Mouse (Mus musculus) intestine, embryonic 14.5 days (tissue): ENCODE measurements around the gene Mpl. TPM values are rescaled to one million over a fixed set of nuclear protein-coding genes. Genes with fewer than 3 reads are reported as not detected.
A peak's percentile ranks its signal among the peaks of the same experiment; 100 is the strongest.

Experiments
- ATAC-seq: fragments of 200-750 bp; cut with Nextera tagmentation; replicated peaks from 2 replicates; pipeline ENCODE4 v1.8.0; 2017; ENCODE audit warnings: low read depth, moderate number of reproducible peaks, moderate TSS enrichment, moderate library complexity; ENCODE audit not compliant: low FRiP score, low TSS enrichment
- DNase-seq: peaks from one replicate; pipeline ENCODE4 v3.0.0-alpha.2; 2018; ENCODE audit warnings: low spot score
- H3K27ac ChIP-seq: fragments of 300-500 bp; sonication (generic); 2 replicates; pipeline ENCODE4 v1.5.1; 2014; ENCODE audit warnings: low read depth, mild to moderate bottlenecking, control low read depth
- H3K27me3 ChIP-seq: fragments of 300-500 bp; sonication (generic); replicated peaks from 2 replicates; pipeline ENCODE4 v1.6.1; 2014; ENCODE audit warnings: low read length, control low read depth; ENCODE audit not compliant: control insufficient read depth, insufficient read depth
- H3K36me3 ChIP-seq: fragments of 300-500 bp; sonication (generic); 2 replicates; pipeline ENCODE4 v1.6.1; 2014; ENCODE audit warnings: low read length, control low read depth; ENCODE audit not compliant: control insufficient read depth, insufficient read depth
- H3K4me1 ChIP-seq: fragments of 300-500 bp; sonication (generic); replicated peaks from 2 replicates; pipeline ENCODE4 v1.6.1; 2014; ENCODE audit warnings: low read length, control low read depth, mixed read lengths; ENCODE audit not compliant: control insufficient read depth, insufficient read depth
- H3K4me2 ChIP-seq: fragments of 300-500 bp; sonication (generic); 2 replicates; pipeline ENCODE4 v1.6.1; 2014; ENCODE audit warnings: low read length
- H3K4me3 ChIP-seq: fragments of 300-500 bp; sonication (generic); 2 replicates; pipeline ENCODE4 v1.5.1; 2014; ENCODE audit warnings: low read depth, low read length, control low read depth, mixed read lengths
- H3K9ac ChIP-seq: fragments of 300-500 bp; sonication (generic); 2 replicates; pipeline ENCODE4 v1.6.1; 2014; ENCODE audit warnings: mild to moderate bottlenecking, low read length
- H3K9me3 ChIP-seq: fragments of 300-500 bp; sonication (generic); 2 replicates; pipeline ENCODE4 v1.6.1; 2016; ENCODE audit warnings: low read length, control low read depth; ENCODE audit not compliant: control insufficient read depth
- WGBS: fragments of 180-500 bp; shearing (Covaris S2); extraction: QIAGEN DNeasy Blood & Tissue Kit; methylation state at CpG from one replicate; pipeline ENCODE4 v1.1.7; 2014; 5-methylcytosine and 5-hydroxymethylcytosine counted together
- polyA plus RNA-seq: library from polyadenylated mRNA; unstranded; fragments of >200 nt; fragmentation: Nextera tagmentation; extraction: Ambion mirVana; gene quantifications from 2 replicates; pipeline ENCODE4 v1.2.1, GENCODE M21; 2014

The Mpl gene
- polyA plus RNA-seq, 1 experiment from 2014 or later: 0.46 TPM

DNA sequence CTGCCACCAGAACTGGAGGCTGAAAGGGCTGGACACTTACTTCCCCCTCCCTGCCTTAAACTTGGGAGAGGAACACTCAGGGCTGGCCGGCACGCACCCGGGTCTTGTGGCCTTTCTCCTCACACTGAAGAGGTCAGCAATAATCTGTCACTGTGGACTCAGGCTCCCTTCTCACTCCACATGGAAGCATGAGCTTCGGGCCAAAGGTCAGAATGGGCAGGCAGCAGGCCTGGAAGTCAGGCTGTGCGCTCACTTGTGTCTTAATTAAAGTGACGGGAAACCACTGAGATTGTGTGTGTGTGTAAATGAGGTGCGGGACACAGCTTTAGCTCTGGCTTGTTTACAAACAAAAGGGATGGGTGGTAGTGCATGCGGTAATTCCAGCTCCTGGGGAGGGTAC is 25.0 kb downstream of the Mpl start:
- no peak overlapping the region for H3K4me3 ChIP-seq
- no peak for ATAC-seq
- H3K27ac ChIP-seq: no peak overlapping the region
- peaks cover 50% of the 10 kb centered on the region for H3K4me1 ChIP-seq
- peaks cover 58% of the 10 kb centered on the region for H3K36me3 ChIP-seq
- DNase-seq: no peak
- H3K9me3 ChIP-seq: no peaks in the 10 kb centered on the region
- no peak overlapping the region for H3K4me2 ChIP-seq
- H3K9ac ChIP-seq: no peak overlapping the region
- no peaks in the 10 kb centered on the region for H3K27me3 ChIP-seq
- 68% methylated on average over 8 of the region's 8 CpGs for WGBS

DNA sequence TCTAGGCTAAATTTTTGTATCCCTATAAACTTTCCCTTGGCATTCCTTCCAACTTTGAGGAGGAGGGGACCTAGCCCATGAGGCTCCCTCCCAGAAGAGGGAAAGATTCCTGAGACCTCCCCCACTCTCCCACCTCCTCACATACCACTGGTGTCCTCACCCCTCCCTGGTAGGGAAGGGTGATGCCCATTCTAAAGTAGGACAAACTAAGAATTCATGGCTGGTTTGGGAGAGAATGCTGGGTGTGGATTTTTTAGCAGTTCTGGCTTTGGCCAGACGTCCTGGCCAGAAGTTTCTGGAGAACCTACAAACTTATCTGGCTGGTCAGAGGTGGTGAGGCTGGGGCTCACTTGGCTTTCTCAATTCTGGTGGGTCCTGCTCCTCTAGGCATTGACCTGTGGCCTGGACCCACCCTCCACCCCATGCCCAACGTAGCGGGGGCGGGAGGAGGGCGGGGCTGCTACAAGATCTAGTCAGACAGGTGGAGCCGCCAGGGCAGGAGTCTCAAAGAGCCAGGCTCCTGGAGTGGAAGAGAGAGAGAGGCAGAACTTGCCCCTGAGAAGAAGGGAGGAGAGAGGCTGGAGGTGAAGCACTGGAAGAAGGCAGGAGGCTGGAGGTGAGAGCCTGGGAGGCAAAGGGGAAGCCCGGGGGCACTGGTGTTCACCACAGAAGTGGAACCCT is 28.0 kb downstream of the Mpl start:
- H3K36me3 ChIP-seq: peaks cover 43% of the 10 kb centered on the region
- 39% methylated on average over 7 of the region's 7 CpGs for WGBS
- H3K4me2 ChIP-seq: peak overlapping the region; percentile 84
- peak overlapping the region; percentile 66 for H3K9ac ChIP-seq
- H3K27ac ChIP-seq: peak overlapping the region; percentile 34; the same call in 1 of the 2 replicates
- H3K9me3 ChIP-seq: no peaks in the 10 kb centered on the region
- no peak for DNase-seq
- no peak for ATAC-seq
- H3K27me3 ChIP-seq: no peaks in the 10 kb centered on the region
- H3K4me3 ChIP-seq: peak overlapping the region; percentile 80
- peaks cover 33% of the 10 kb centered on the region for H3K4me1 ChIP-seq

DNA sequence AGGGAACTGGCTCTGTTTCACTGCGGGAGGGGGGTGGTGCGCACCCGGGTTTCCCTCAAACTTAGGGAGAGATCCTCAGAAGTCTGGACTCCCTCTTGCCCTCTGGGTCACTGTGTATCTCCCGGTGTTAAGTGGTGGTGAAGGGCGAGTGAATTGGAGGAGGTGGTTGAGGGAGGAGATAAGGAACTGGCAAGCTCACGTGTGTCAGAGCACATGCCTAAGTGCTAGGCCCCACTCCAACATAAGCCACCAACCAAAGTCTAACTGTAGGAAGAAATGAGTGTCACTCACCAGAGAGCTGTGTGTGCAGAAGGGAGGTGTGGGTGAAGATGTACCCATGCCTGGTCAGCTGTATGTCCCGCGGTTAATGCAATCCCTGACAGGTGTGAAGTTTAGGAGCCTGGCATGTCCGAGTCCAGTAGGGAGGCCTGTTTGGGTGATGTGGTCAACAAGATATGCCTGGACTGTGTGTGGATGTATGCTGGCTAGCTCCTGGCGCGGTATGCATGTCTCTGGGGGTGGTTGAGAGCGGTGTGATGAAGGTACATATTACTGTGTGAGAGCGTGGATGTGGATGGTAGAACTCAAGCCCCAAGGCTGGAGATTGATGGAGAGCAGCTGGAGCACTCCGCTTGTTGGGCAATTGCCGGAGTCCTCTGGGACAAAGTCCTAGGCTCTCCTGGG is 28.6 kb downstream of the Mpl start:
- WGBS: 31% methylated on average over 15 of the region's 15 CpGs
- Histone ChIP-seq H3K4me1 (peaks cover 31% of the 10 kb centered on the region), H3K4me2 (peak overlapping the region; percentile 84), H3K27me3 (no peaks in the 10 kb centered on the region), H3K27ac (peak overlapping the region; percentile 85; the same call in 1 of the 2 replicates), H3K9ac (peak overlapping the region; percentile 66), H3K9me3 (no peaks in the 10 kb centered on the region), H3K36me3 (peaks cover 37% of the 10 kb centered on the region), H3K4me3 (peak overlapping the region; percentile 80)
- peak; percentile 28; the same call in 1 of the 2 replicates for ATAC-seq
- peak; percentile 63 for DNase-seq

DNA sequence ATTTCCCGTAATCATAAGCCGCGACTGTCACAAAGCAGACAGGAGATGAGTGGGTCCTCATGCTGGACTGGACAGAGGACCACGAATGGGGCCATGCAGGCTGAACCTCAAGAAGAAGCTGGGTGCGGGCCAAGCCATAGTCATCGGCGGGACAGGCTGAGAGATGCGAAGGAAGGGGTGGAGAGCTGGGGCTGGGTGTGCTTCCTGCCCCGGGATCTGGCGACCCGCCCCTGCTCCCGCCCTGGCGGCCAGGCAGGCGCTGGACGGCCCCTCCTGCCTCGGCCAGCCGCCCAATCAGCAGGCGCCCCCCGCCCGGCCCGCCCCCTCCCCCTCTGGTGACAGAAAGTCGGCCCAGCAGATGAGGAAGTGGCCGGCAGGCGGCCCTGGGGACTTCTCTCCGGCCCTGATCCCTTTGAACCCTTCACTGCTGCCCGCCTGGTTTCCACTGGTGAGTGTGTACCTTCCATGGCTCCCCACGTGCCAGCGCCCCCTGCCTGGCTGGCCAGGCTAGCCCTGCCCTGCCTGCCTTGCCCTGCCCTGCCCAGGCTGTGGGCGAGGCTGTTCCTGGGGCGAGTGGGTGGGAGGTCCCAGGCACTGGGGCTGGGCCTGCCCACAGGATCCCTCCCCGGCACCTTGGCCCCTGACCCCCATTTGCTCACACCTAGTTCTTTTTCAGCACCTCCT is 29.4 kb downstream of the Mpl start, which contains the start of gene Elovl1:
Elovl1 (plus strand) TSS at position 326 of the 684 bp plus-strand sequence.
- peak within 1 kb of the TSS; percentile 80 for H3K4me3 ChIP-seq
- peak within 1 kb of the TSS; percentile 66 for H3K9ac ChIP-seq
- H3K9me3 ChIP-seq: no peaks in the 10 kb centered on the region
- H3K4me1 ChIP-seq: peaks cover 31% of the 10 kb centered on the region
- WGBS: 1% methylated on average over 20 of the region's 31 CpGs
- no peaks in the 10 kb centered on the region for H3K27me3 ChIP-seq
- peak; percentile 91 for DNase-seq
- peak within 1 kb of the TSS; percentile 85 for H3K27ac ChIP-seq
- ATAC-seq: peak; percentile 95
- H3K4me2 ChIP-seq: peak within 1 kb of the TSS; percentile 84
- H3K36me3 ChIP-seq: peaks cover 33% of the 10 kb centered on the region

DNA sequence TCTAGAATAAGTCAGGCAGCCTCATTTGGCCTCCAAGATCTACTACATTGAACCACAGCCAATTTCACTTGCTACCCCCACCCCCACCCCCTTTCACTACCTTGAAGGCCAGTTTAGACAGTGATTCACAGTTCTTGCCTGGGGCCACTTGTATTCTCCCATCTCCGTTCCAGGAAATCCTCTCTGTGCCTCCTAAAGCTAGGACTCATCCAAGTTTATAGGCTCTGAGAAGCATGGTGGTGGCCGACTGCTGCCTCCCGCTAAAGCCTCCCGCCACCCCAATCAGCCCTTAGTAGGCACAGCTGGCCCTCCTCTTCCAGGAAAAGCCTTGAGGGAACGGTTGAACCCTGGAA is 29.9 kb downstream of the Mpl start:
- peaks cover 28% of the 10 kb centered on the region for H3K36me3 ChIP-seq
- peak overlapping the region; percentile 80 for H3K4me3 ChIP-seq
- H3K4me2 ChIP-seq: peak overlapping the region; percentile 84
- no peaks in the 10 kb centered on the region for H3K27me3 ChIP-seq
- peak overlapping the region; percentile 66 for H3K9ac ChIP-seq
- ATAC-seq (peak; percentile 9; the same call in 1 of the 2 replicates), DNase-seq (no peak)
- H3K27ac ChIP-seq: peak overlapping the region; percentile 85
- H3K4me1 ChIP-seq: peaks cover 31% of the 10 kb centered on the region
- H3K9me3 ChIP-seq: no peaks in the 10 kb centered on the region
- 4% methylated on average over 5 of the region's 5 CpGs for WGBS

DNA sequence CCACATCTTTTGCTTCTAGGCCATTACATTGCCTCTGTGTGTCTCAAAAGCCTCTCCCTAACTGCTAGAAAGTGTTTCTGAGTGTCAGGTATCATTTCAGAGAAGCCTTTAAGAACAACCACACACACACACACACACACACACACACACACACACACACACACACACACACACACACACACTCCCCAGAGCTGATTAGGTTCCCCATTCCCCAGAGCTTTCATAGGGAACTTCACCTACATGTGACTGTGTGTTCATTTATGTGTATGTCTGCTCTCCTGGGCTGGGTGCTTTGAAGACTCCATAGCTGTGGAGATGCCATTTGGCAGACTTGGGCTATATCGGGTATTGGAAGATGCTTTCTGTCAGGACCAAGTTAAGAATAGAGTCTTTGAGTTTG is 31.9 kb downstream of the Mpl start:
- no peaks in the 10 kb centered on the region for H3K27me3 ChIP-seq
- ATAC-seq (no peak), DNase-seq (no peak)
- H3K9me3 ChIP-seq: no peaks in the 10 kb centered on the region
- H3K4me1 ChIP-seq: peaks cover 29% of the 10 kb centered on the region
- H3K27ac ChIP-seq: no peak overlapping the region
- no peak overlapping the region for H3K9ac ChIP-seq
- 85% methylated on average over 1 of the region's 1 CpGs for WGBS
- H3K4me3 ChIP-seq: no peak overlapping the region
- H3K36me3 ChIP-seq: peaks cover 22% of the 10 kb centered on the region
- no peak overlapping the region for H3K4me2 ChIP-seq

DNA sequence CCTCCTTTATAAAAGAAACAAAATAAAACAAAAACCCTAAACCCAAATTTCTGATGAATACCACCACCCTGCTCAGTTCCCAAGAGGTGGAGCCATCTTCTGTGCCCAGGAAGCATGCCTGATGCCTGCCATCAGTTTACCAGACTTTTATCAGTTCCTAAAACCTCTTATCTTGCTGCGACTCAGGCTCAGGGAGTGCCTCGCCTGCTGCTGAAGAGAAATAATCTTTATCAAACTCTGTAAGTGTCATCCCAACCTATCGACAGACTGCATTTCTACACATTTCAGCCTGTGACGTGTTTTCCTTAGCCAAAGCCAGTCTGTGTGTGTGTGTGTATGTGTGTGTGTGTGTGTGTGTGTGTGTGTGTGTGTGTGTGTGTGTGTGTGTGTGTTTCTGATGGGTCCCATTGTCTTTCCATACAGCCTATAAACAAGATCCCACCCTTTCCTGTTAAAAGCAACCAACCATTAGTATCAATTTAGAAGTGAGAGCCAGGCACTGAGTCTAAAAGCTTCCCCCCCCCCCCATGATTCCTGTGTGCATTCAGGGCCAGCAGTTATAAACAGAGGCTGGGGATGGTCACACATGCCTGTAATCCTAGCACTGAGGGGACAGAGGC is 32.7 kb downstream of the Mpl start:
- ATAC-seq: no peak
- WGBS: 76% methylated on average over 4 of the region's 4 CpGs
- no peak overlapping the region for H3K27ac ChIP-seq

DNA sequence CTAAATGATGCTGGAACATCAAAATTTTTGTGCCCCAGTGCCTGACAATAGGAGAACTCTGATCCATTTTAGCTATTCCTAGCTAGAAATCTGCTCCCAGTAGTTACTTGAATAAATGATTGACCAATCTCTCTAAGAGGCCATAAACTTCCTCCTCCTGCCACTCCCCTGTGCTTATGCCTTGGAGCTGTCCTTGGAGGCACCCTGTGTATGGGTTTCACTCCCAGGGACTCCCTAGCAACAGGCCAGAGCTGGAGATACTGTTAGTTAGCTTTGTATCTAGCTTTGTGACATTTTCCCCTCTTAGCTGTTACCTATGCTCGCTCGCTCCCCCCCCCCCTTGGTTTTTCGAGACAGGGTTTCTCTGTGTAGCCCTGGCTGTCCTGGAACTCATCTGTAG is 35.9 kb downstream of the Mpl start:
- no peak overlapping the region for H3K4me3 ChIP-seq
- 67% methylated on average over 3 of the region's 3 CpGs for WGBS
- no peaks in the 10 kb centered on the region for H3K27me3 ChIP-seq
- H3K27ac ChIP-seq: no peak overlapping the region
- H3K4me2 ChIP-seq: no peak overlapping the region
- ATAC-seq (peak; percentile 78; the same call in 1 of the 2 replicates), DNase-seq (no peak)
- H3K9ac ChIP-seq: no peak overlapping the region
- no peaks in the 10 kb centered on the region for H3K4me1 ChIP-seq
- no peaks in the 10 kb centered on the region for H3K9me3 ChIP-seq
- peaks cover 47% of the 10 kb centered on the region for H3K36me3 ChIP-seq

More for the DNA sequence above, 32.7 kb downstream of the Mpl start:
- Histone ChIP-seq H3K27me3 (no peaks in the 10 kb centered on the region), H3K36me3 (peaks cover 23% of the 10 kb centered on the region), H3K9me3 (no peaks in the 10 kb centered on the region), H3K4me1 (peaks cover 23% of the 10 kb centered on the region), H3K4me3 (no peak overlapping the region), H3K4me2 (no peak overlapping the region), H3K9ac (no peak overlapping the region)
- no peak for DNase-seq
